Mouse (Mus musculus) MEL (cell line): Measurements from ENCODE around the gene Aven.

ENCODE experiments used
- CTCF ChIP-seq, 3 experiments: IDR thresholded peaks in 2 of 3; conservative IDR thresholded peaks in 1 of 3; 2 replicates each; pipeline ENCODE4 v1.5.1; 2011 to 2012; ENCODE audit warnings: low read length in 3 of 3, low read depth in 2 of 3, mild to moderate bottlenecking in 2 of 3, improper control_type of control experiment in 1 of 3, inconsistent platforms in 1 of 3, mixed read lengths in 1 of 3, moderate library complexity in 1 of 3; ENCODE audit not compliant: control insufficient read depth in 1 of 3, insufficient read depth in 1 of 3, poor library complexity in 1 of 3, severe bottlenecking in 1 of 3
- ELF1 ChIP-seq: IDR thresholded peaks from 2 replicates; pipeline ENCODE4 v1.6.1; 2014; ENCODE audit warnings: low read depth, mild to moderate bottlenecking, inconsistent platforms, low read length, improper control_type of control experiment, moderate library complexity
- EP300 ChIP-seq, 2 experiments: IDR thresholded peaks; 2 replicates each; pipeline ENCODE4 v1.6.1; 2011; ENCODE audit warnings: improper control_type of control experiment in 2 of 2, low read length in 2 of 2, low read depth in 1 of 2, mild to moderate bottlenecking in 1 of 2
- JUND ChIP-seq: IDR thresholded peaks from 2 replicates; pipeline ENCODE4 v1.6.1; 2011; ENCODE audit warnings: low read depth, mild to moderate bottlenecking, improper control_type of control experiment, low read length
- MXI1 ChIP-seq: IDR thresholded peaks from 2 replicates; pipeline ENCODE4 v1.6.1; 2011; ENCODE audit warnings: mild to moderate bottlenecking, low read depth, low read length, improper control_type of control experiment
- POLR2A ChIP-seq, 2 experiments: IDR thresholded peaks; 2 replicates each; pipeline ENCODE4 v1.6.1; 2011 to 2012; ENCODE audit warnings: low read length in 2 of 2, mild to moderate bottlenecking in 2 of 2, control low read depth in 1 of 2, improper control_type of control experiment in 1 of 2, low read depth in 1 of 2, moderate library complexity in 1 of 2; ENCODE audit not compliant: control insufficient read depth in 1 of 2, insufficient read depth in 1 of 2, poor library complexity in 1 of 2
- SMC3 ChIP-seq: IDR thresholded peaks from 2 replicates; pipeline ENCODE4 v1.6.1; 2011; ENCODE audit warnings: low read depth, low read length, improper control_type of control experiment
- TCF12 ChIP-seq: IDR thresholded peaks from 2 replicates; pipeline ENCODE4 v1.6.1; 2014; ENCODE audit warnings: low read depth, mild to moderate bottlenecking, inconsistent platforms, low read length, improper control_type of control experiment, moderate library complexity
- USF1 ChIP-seq: IDR thresholded peaks from 2 replicates; pipeline ENCODE4 v1.6.1; 2014; ENCODE audit warnings: low read depth, mild to moderate bottlenecking, inconsistent platforms, low read length, improper control_type of control experiment, moderate library complexity
- USF2 ChIP-seq, 2 experiments: IDR thresholded peaks; 2 replicates each; pipeline ENCODE4 v1.6.1; 2011 to 2012; ENCODE audit warnings: improper control_type of control experiment in 2 of 2, low read length in 2 of 2, borderline replicate concordance in 1 of 2, inconsistent platforms in 1 of 2, low read depth in 1 of 2, mild to moderate bottlenecking in 1 of 2; ENCODE audit not compliant: insufficient read depth in 1 of 2
- ZC3H11A ChIP-seq: IDR thresholded peaks from 2 replicates; pipeline ENCODE4 v1.6.1; 2012; ENCODE audit warnings: low read depth, mild to moderate bottlenecking, inconsistent platforms, low read length, improper control_type of control experiment
- ZKSCAN1 ChIP-seq: IDR thresholded peaks from 2 replicates; pipeline ENCODE4 v1.6.1; 2012; ENCODE audit warnings: low read depth, mild to moderate bottlenecking, inconsistent platforms, low read length, improper control_type of control experiment, moderate library complexity
- ZMIZ1 ChIP-seq: IDR thresholded peaks from 2 replicates; pipeline ENCODE4 v1.6.1; 2012; ENCODE audit warnings: low read depth, mild to moderate bottlenecking, inconsistent platforms, low read length, improper control_type of control experiment, moderate library complexity

DNA sequence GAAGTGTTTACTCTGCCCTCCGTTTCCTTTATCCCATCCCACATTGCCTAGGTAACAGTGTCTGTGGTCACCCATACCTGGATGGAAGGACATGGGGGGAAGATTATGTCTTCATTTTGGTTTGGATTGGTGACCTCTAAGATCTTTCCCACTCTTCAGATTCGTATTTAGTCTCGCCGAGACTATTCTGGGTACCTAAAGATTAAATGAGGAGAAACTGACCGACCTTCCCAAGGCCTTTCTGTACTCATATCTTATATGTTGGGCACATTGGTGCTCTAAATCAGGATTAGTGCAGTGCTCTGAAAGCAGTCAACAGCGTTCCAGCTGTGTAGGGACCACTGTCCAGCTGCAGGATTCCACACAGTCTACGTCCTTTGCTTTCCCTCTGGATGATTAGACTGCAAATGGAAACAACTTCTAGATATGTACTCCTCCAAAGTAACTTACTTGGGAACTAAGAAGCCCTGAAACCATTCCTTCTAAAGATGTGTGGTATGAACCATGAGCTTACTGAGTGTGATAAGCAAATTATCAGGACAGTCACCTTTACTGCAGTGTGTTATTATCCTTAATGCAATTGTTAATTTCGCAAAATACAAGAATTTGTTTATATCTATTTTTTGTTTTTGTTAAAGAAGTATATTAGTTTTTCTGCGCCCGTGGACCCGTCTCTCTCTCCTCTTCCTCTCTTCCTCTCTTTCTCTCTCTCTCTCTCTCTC lies 936 bp downstream of the Aven start:
- no peak for TF ChIP-seq ZC3H11A
- no peak for TF ChIP-seq CTCF (IDR thresholded peaks at IDR 0.05 in 2 of 3, conservative IDR thresholded peaks at IDR 0.05 in 1 of 3; ENCODE audit: control insufficient read depth in 1 of 3, insufficient read depth in 1 of 3, low read depth in 2 of 3, low read length in 3 of 3, poor library complexity in 1 of 3, severe bottlenecking in 1 of 3)
- peak; percentile 62 for TF ChIP-seq TCF12
- peak; percentile 61 to 68; a peak in 3 of 4 replicates for TF ChIP-seq EP300 (IDR thresholded peaks at IDR 0.05; ENCODE audit: low read depth in 1 of 2, low read length in 2 of 2)
- 0 out of 2 replicates have a peak, but pooled peaks have one; percentile 8 for TF ChIP-seq MXI1
- no peak for TF ChIP-seq ZMIZ1
- no peak for TF ChIP-seq USF2 (IDR thresholded peaks at IDR 0.05; ENCODE audit: borderline replicate concordance in 1 of 2, insufficient read depth in 1 of 2, low read depth in 1 of 2, low read length in 2 of 2)
- no peak for TF ChIP-seq SMC3
- no peak for TF ChIP-seq POLR2A (IDR thresholded peaks at IDR 0.05; ENCODE audit: control insufficient read depth in 1 of 2, insufficient read depth in 1 of 2, low read depth in 1 of 2, low read length in 2 of 2, poor library complexity in 1 of 2)
- no peak for TF ChIP-seq ZKSCAN1
- TF ChIP-seq JUND = no peak
- no peak for TF ChIP-seq USF1
- TF ChIP-seq ELF1 = no peak
